Comparison of ENCODE assay signal across 8 mouse cellular contexts in genomic region chr8:107483250-107483649, GRCm38 (mm10). TPM values are rescaled to one million over a fixed set of nuclear protein-coding genes. Genes with fewer than 3 reads are reported as not detected.
DNase-seq lines count a peak whose midpoint lies in the region; ATAC-seq and TF ChIP-seq lines count a peak whose summit lies in the region.
"Had no signal": no experiment of that assay in that cellular context is flagged by ENCODE, and none has a peak within 500 bp of the region (broad histone marks: within the 10 kb centered on the region; RNA-seq: fewer than 3 reads in every experiment).

No protein-coding gene starts in this region.

- TF ChIP-seq POLR2A in liver, adult 2 months (IDR thresholded peaks at IDR 0.05; ENCODE audit: extremely low read depth, insufficient read depth, low read length): no peak

- H3K9ac ChIP-seq in liver, adult 2 months (ENCODE audit: low read depth, low read length): no peak overlapping the region
- no peak overlapping the region for H3K9ac ChIP-seq in liver, embryonic 11.5 days (ENCODE audit: low read depth, low read length)
- 0 out of 2 replicates have a peak overlapping the region, but pooled peaks have one; percentile 4 for H3K9ac ChIP-seq in limb, embryonic 15.5 days

- no peak overlapping the region for H3K27ac ChIP-seq in liver, adult 2 months (replicated peaks; ENCODE audit: insufficient read depth, low read depth, low read length)
- H3K27ac ChIP-seq in liver, embryonic 11.5 days (ENCODE audit: low read depth, low read length): no peak overlapping the region
- H3K27ac ChIP-seq in limb, embryonic 15.5 days: peak overlapping the region; percentile 61

- H3K4me2 ChIP-seq in liver, embryonic 11.5 days: no peak overlapping the region
- H3K4me2 ChIP-seq in limb, embryonic 15.5 days: no peak overlapping the region

- peak; percentile 37 for DNase-seq in liver, adult 2 months (ENCODE audit: extremely low read depth, low read depth, low spot score)
- no peak for DNase-seq in liver, embryonic 11.5 days (ENCODE audit: low spot score)
- peak; percentile 66 to 76 for DNase-seq in cerebellum, adult 18-20 months
- peak; percentile 40 for DNase-seq in fat pad, adult 2 months (ENCODE audit: extremely low read depth, low read depth, low spot score)
- DNase-seq in adipocyte (ENCODE audit: low spot score) (no peak), MN1 (ENCODE audit: low spot score) (no peak)
- DNase-seq: lung, postnatal 4 days had no signal

- H3K9me3 ChIP-seq in liver, embryonic 11.5 days (ENCODE audit: control insufficient read depth, low read length): no peaks in the 10 kb centered on the region
- H3K9me3 ChIP-seq in limb, embryonic 15.5 days: no peaks in the 10 kb centered on the region

- H3K79me2 ChIP-seq in liver, adult 2 months (ENCODE audit: control insufficient read depth, insufficient read depth, low read length): no peaks in the 10 kb centered on the region; the same call in 1 of the 2 replicates

- no peaks in the 10 kb centered on the region for H3K27me3 ChIP-seq in liver, adult 2 months (ENCODE audit: control insufficient read depth, insufficient read depth, low read length)
- no peaks in the 10 kb centered on the region for H3K27me3 ChIP-seq in liver, embryonic 11.5 days (replicated peaks; ENCODE audit: control insufficient read depth, insufficient read depth, low read length)
- no peaks in the 10 kb centered on the region for H3K27me3 ChIP-seq in limb, embryonic 15.5 days

- TF ChIP-seq CTCF in liver, adult 2 months (IDR thresholded peaks at IDR 0.05; ENCODE audit: low read depth, low read length): no peak

- 66% methylated on average over 8 of the region's 8 CpGs for WGBS in liver, adult 2 months
- 92% methylated on average over 8 of the region's 8 CpGs for WGBS in liver, embryonic 11.5 days
- 77% methylated on average over 8 of the region's 8 CpGs for WGBS in limb, embryonic 15.5 days

- ATAC-seq in liver, embryonic 11.5 days (replicated peaks; ENCODE audit: low FRiP score): no peak
- peak; percentile 68; the same call in 1 of the 2 replicates for ATAC-seq in limb, embryonic 15.5 days (ENCODE audit: insufficient number of reproducible peaks, low FRiP score, low TSS enrichment, low read depth)

- H3K4me3 ChIP-seq in liver, adult 2 months (ENCODE audit: insufficient read depth, low read depth, low read length): no peak overlapping the region
- H3K4me3 ChIP-seq in liver, embryonic 11.5 days (ENCODE audit: low read depth, low read length): no peak overlapping the region
- no peak overlapping the region for H3K4me3 ChIP-seq in limb, embryonic 15.5 days

- peaks cover 3% of the 10 kb centered on the region; the same call in 1 of the 2 replicates for H3K4me1 ChIP-seq in liver, adult 2 months (ENCODE audit: control insufficient read depth, insufficient read depth, low read length)
- H3K4me1 ChIP-seq in liver, embryonic 11.5 days (replicated peaks; ENCODE audit: control insufficient read depth, insufficient read depth, low read length): no peaks in the 10 kb centered on the region
- H3K4me1 ChIP-seq in limb, embryonic 15.5 days: no peaks in the 10 kb centered on the region

- H3K36me3 ChIP-seq in liver, adult 2 months (ENCODE audit: control insufficient read depth, insufficient read depth, low read length): no peaks in the 10 kb centered on the region
- H3K36me3 ChIP-seq in liver, embryonic 11.5 days (ENCODE audit: control insufficient read depth, insufficient read depth, low read length): peaks cover 3% of the 10 kb centered on the region; the same call in 1 of the 2 replicates
- H3K36me3 ChIP-seq in limb, embryonic 15.5 days: peaks cover 13% of the 10 kb centered on the region; the same call in 1 of the 2 replicates

RNA-seq across cellular contexts. Expression of gene Wwp2, which starts 47.1 kb away (rescaled TPM):
- 11.8 and 14.4 TPM in 2 replicates for total RNA-seq in liver, adult 2 months (2014; rRNA removed)
- 13.0 and 15.0 TPM in 2 replicates for polyA plus RNA-seq in liver, adult 2 months (2012; rRNA removed)
- 37.6 and 40.2 TPM in 2 replicates for polyA plus RNA-seq in liver, embryonic 11.5 days (2014; fragmentation: Nextera tagmentation; extraction: Ambion mirVana)
- 114 and 119 TPM in 2 replicates for polyA plus RNA-seq in limb, embryonic 15.5 days (2015; fragmentation: Nextera tagmentation; extraction: Ambion mirVana)

RNA-seq across cellular contexts. Expression of gene Nob1, which starts 58.4 kb away (rescaled TPM):
- 2.4 and 2.8 TPM in 2 replicates for total RNA-seq in liver, adult 2 months (2014; rRNA removed)
- 11.2 and 14.3 TPM in 2 replicates for polyA plus RNA-seq in liver, adult 2 months (2012; rRNA removed)
- 92.9 and 93.3 TPM in 2 replicates for polyA plus RNA-seq in liver, embryonic 11.5 days (2014; fragmentation: Nextera tagmentation; extraction: Ambion mirVana)
- polyA plus RNA-seq in limb, embryonic 15.5 days (2015; fragmentation: Nextera tagmentation; extraction: Ambion mirVana): 78.5 and 84.8 TPM in 2 replicates

Comparison
In these comparisons a context has a peak if more than half of its experiments do, and no peak if none do; other contexts are left out.
1. DNase-seq: peak in liver, adult 2 months (single experiment), cerebellum, adult 18-20 months (2 of 2) and fat pad, adult 2 months (single experiment); none in liver, embryonic 11.5 days (single experiment), adipocyte (single experiment) and MN1 (single experiment).